Mouse (Mus musculus) ES-E14 (cell line): ENCODE results near the gene Cdkn2aip. TPM values are rescaled to one million over a fixed set of nuclear protein-coding genes. Genes with fewer than 3 reads are reported as not detected.

ENCODE experiments used
- DNase-seq: peaks from one replicate; pipeline ENCODE4 v3.0.0-alpha.2; 2013; ENCODE audit warnings: low read depth, low spot score
- H3K27ac ChIP-seq: 2 replicates; pipeline ENCODE4 v1.5.1; 2012; ENCODE audit warnings: low read depth, mild to moderate bottlenecking, low read length, moderate library complexity, mixed read lengths; ENCODE audit not compliant: poor library complexity, insufficient read depth, severe bottlenecking
- H3K36me3 ChIP-seq: 2 replicates; pipeline ENCODE4 v1.6.1; 2012; ENCODE audit warnings: mild to moderate bottlenecking, low read length, moderate library complexity, mixed read lengths; ENCODE audit not compliant: control insufficient read depth, poor library complexity, insufficient read depth, severe bottlenecking
- H3K4me1 ChIP-seq, 2 experiments: fragments of 150-350 bp in 1 of 2; sonication (generic) in 1 of 2; 2 replicates each; pipeline ENCODE4 v1.6.1; 2012; ENCODE audit warnings: low read length in 2 of 2, mild to moderate bottlenecking in 1 of 2, mixed read lengths in 1 of 2; ENCODE audit not compliant: control insufficient read depth in 2 of 2, insufficient read depth in 2 of 2, poor library complexity in 1 of 2
- H3K4me3 ChIP-seq, 2 experiments: fragments of 150-350 bp in 1 of 2; sonication (generic) in 1 of 2; 2 replicates each; pipeline ENCODE4 v1.5.1; 2012; ENCODE audit warnings: low read length in 2 of 2, low read depth in 1 of 2, mild to moderate bottlenecking in 1 of 2, mixed read lengths in 1 of 2; ENCODE audit not compliant: insufficient read depth in 1 of 2, poor library complexity in 1 of 2, severe bottlenecking in 1 of 2
- H3K9ac ChIP-seq: 2 replicates; pipeline ENCODE4 v1.6.1; 2012; ENCODE audit warnings: low read depth, mild to moderate bottlenecking, low read length, mixed read lengths; ENCODE audit not compliant: poor library complexity, insufficient read depth, severe bottlenecking
- H3K9me3 ChIP-seq: fragments of 150-350 bp; sonication (generic); 2 replicates; pipeline ENCODE4 v1.6.1; 2012; ENCODE audit warnings: low read depth, mild to moderate bottlenecking, low read length; ENCODE audit not compliant: control insufficient read depth, insufficient read depth
- CHD2 ChIP-seq: IDR thresholded peaks from 2 replicates; pipeline ENCODE4 v1.6.1; 2014; ENCODE audit warnings: mild to moderate bottlenecking, low read depth, low read length, inconsistent platforms
- HCFC1 ChIP-seq: IDR thresholded peaks from 2 replicates; pipeline ENCODE4 v1.6.1; 2012; ENCODE audit warnings: low read length, inconsistent platforms, borderline replicate concordance; ENCODE audit not compliant: insufficient read depth
- MAFK ChIP-seq: IDR thresholded peaks from 2 replicates; pipeline ENCODE4 v1.6.1; 2014; ENCODE audit warnings: mild to moderate bottlenecking, low read depth, low read length, inconsistent platforms; ENCODE audit not compliant: insufficient read depth
- ZC3H11A ChIP-seq: IDR thresholded peaks from 2 replicates; pipeline ENCODE4 v1.6.1; 2012; ENCODE audit warnings: low read depth, mild to moderate bottlenecking, inconsistent platforms, low read length, borderline replicate concordance
- ZNF384 ChIP-seq: IDR thresholded peaks from 2 replicates; pipeline ENCODE4 v1.6.1; 2012; ENCODE audit warnings: low read depth, low read length, inconsistent platforms
- in situ Hi-C, 2 experiments: fragments of 600-800 bp; cut with MboI; formaldehyde crosslinking; loops; one replicate each; pipeline ENCODE4 v1.15.1; 2025; ENCODE audit warnings: low sequenced_read_pairs in 2 of 2, inconsistent platforms in 1 of 2; ENCODE audit not compliant: unreplicated experiment in 2 of 2
- total RNA-seq: library from RNA; depleted of rRNA; stranded (reverse); fragments of 300-350 nt; gene quantifications from 2 replicates; pipeline ENCODE4 v1.2.3, GENCODE M21; 2012

Gene Cdkn2aip
- total RNA-seq, 1 experiment: 14.9 TPM

DNA sequence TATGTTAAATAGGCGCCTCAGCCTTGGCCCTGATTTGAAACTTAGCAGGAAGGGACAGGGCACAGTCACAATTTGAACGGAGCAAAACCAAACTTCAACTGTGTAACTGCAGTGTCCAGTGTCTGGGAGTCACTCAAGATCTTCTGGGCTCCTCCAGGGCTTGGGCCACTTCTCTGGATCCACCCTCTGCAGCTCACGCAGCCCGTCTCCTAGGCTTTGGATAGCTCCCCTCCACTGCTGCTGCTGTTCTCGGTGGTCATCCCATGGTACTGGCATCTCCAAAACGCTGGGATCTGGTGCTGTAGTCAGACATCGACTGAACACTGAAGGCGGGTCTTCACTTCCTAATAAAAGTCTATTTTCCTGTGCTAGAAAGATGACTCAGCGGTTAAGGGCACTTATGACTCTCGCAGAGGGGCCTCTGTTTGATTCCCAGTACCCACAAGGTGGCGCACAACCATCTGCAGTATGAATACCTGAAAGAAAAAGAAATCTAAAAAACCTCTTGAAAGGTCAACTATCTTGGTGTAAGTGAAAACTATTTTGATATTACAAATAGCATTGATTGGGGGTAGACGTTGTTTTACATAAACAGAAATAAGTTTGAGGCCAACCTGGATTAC lies 23.9 kb downstream of the Cdkn2aip start:
- TF ChIP-seq ZC3H11A (peak; percentile 18; the same call in 1 of the 2 replicates), ZNF384 (no peak), HCFC1 (no peak; the same call in 1 of the 2 replicates), CHD2 (no peak), MAFK (peak; percentile 96)
- H3K9ac ChIP-seq: no peak overlapping the region
- H3K27ac ChIP-seq: no peak overlapping the region
- DNase-seq: no peak
- H3K9me3 ChIP-seq: no peaks in the 10 kb centered on the region
- H3K4me1 ChIP-seq: peaks cover 4 to 18% of the 10 kb centered on the region in 2 experiments
- H3K36me3 ChIP-seq: no peaks in the 10 kb centered on the region
- no peak overlapping the region for H3K4me3 ChIP-seq
- in situ Hi-C loops: no loop called here

DNA sequence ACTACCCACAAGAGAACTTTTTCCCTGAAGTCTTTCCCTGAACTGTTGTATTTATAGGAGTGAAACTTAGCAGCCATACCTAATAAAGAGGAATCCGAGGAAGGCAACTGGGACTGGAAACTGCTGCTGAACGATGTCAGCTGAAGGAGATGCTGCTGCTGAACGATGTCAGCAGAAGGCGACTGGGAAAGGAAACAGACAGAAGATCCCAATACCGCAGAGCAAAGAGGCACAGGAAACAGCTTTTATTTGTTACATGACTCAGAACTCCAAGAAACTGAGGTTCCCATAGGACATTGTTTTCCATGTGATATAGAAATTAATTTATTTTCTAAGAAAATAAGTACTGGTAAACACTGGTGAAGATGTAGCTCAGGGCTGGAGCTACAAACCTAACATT lies 29.3 kb downstream of the Cdkn2aip start:
- Histone ChIP-seq H3K4me1 (peaks cover 0 to 4% of the 10 kb centered on the region in 2 experiments; a peak in 2 of 4 replicates), H3K36me3 (no peaks in the 10 kb centered on the region; the same call in 1 of the 2 replicates), H3K9me3 (no peaks in the 10 kb centered on the region), H3K27ac (no peak overlapping the region), H3K9ac (no peak overlapping the region), H3K4me3 (no peak overlapping the region)
- no peak for DNase-seq
- in situ Hi-C loops: no loop called here
- TF ChIP-seq ZC3H11A: no peak
- no peak for TF ChIP-seq CHD2
- no peak for TF ChIP-seq HCFC1

- no peaks in the 10 kb centered on the region for H3K9me3 ChIP-seq
- no peak overlapping the region for H3K27ac ChIP-seq
- DNase-seq: no peak
- in situ Hi-C loops: no loop called here
- H3K4me3 ChIP-seq: no peak overlapping the region
- H3K36me3 ChIP-seq: no peaks in the 10 kb centered on the region; the same call in 1 of the 2 replicates
- TF ChIP-seq MAFK (no peak), ZC3H11A (no peak), HCFC1 (no peak), ZNF384 (no peak), CHD2 (no peak)
- no peak overlapping the region for H3K9ac ChIP-seq
- peaks cover 0 to 2% of the 10 kb centered on the region in 2 experiments; a peak in 1 of 4 replicates for H3K4me1 ChIP-seq
Observed at GRCm38 (mm10) chr8:47683994-47684393, 29.7 kb downstream of the Cdkn2aip start.

DNA sequence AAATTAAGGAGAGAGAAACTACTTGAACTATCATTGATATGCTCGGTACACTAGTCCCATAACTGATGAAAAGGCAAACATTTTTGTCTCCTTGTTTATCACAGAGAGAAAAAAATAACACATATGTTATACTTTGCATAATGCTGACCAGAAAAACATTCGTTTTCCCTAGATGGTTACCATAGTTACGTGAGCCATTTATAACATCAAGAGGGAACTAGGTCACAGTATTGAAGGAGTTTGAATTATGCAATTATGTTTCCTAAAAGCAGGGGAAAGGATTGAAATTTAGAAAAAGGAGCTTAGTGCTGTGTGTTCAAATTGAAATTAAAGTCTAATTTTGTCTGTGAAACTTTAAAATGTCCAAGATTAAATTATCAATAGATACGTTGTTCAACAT lies 33.4 kb downstream of the Cdkn2aip start:
- in situ Hi-C loops: no loop called here
- no peaks in the 10 kb centered on the region; the same call in 1 of the 2 replicates for H3K36me3 ChIP-seq
- no peaks in the 10 kb centered on the region for H3K9me3 ChIP-seq
- H3K4me1 ChIP-seq: no peaks in the 10 kb centered on the region
- DNase-seq: no peak
- H3K9ac ChIP-seq: no peak overlapping the region
- TF ChIP-seq HCFC1 (no peak), MAFK (no peak), CHD2 (no peak), ZNF384 (no peak), ZC3H11A (no peak)
- no peak overlapping the region for H3K27ac ChIP-seq
- H3K4me3 ChIP-seq: no peak overlapping the region
